Mouse (Mus musculus) midbrain, embryonic 13.5 days (tissue): ENCODE data around the gene Scube2. TPM values are rescaled to one million over a fixed set of nuclear protein-coding genes. Genes with fewer than 3 reads are reported as not detected.
A peak's percentile ranks its signal among the peaks of the same experiment; 100 is the strongest.

Experiments used
- ATAC-seq: fragments of 200-750 bp; cut with Nextera tagmentation; 2 replicates; pipeline ENCODE4 v1.8.0; 2017; ENCODE audit warnings: mild to moderate bottlenecking, moderate TSS enrichment, moderate library complexity
- H3K27ac ChIP-seq: fragments of 300-500 bp; sonication (generic); 2 replicates; pipeline ENCODE4 v1.5.1; 2015; ENCODE audit warnings: inconsistent platforms, mild to moderate bottlenecking, moderate library complexity
- H3K27me3 ChIP-seq: fragments of 300-500 bp; sonication (generic); 2 replicates; pipeline ENCODE4 v1.6.1; 2015; ENCODE audit warnings: mild to moderate bottlenecking, inconsistent platforms
- H3K36me3 ChIP-seq: fragments of 300-500 bp; sonication (generic); 2 replicates; pipeline ENCODE4 v1.6.1; 2015; ENCODE audit warnings: mild to moderate bottlenecking, inconsistent platforms
- H3K4me1 ChIP-seq: fragments of 300-500 bp; sonication (generic); replicated peaks from 2 replicates; pipeline ENCODE4 v1.6.1; 2015; ENCODE audit warnings: inconsistent platforms
- H3K4me2 ChIP-seq: fragments of 300-500 bp; sonication (generic); replicated peaks from 2 replicates; pipeline ENCODE4 v1.6.1; 2015; ENCODE audit warnings: moderate library complexity, mild to moderate bottlenecking, inconsistent platforms
- H3K4me3 ChIP-seq: fragments of 300-500 bp; sonication (generic); replicated peaks from 2 replicates; pipeline ENCODE4 v1.5.1; 2015; ENCODE audit warnings: mild to moderate bottlenecking, inconsistent platforms
- H3K9ac ChIP-seq: fragments of 300-500 bp; sonication (generic); replicated peaks from 2 replicates; pipeline ENCODE4 v1.6.1; 2015; ENCODE audit warnings: mild to moderate bottlenecking, inconsistent platforms
- H3K9me3 ChIP-seq: fragments of 300-500 bp; sonication (generic); 2 replicates; pipeline ENCODE4 v1.6.1; 2016; ENCODE audit warnings: mild to moderate bottlenecking, inconsistent platforms
- WGBS: fragments of 180-500 bp; shearing (Covaris S2); methylation state at CpG from one replicate; pipeline ENCODE4 v1.1.7; 2015; 5-methylcytosine and 5-hydroxymethylcytosine counted together
- polyA plus RNA-seq: library from polyadenylated mRNA; unstranded; fragments of >200 nt; fragmentation: Nextera tagmentation; extraction: Ambion mirVana; gene quantifications from 2 replicates; pipeline ENCODE4 v1.2.1, GENCODE M21; 2015

Scube2 gene
- polyA plus RNA-seq: 1.5 and 1.7 TPM in 2 replicates

DNA sequence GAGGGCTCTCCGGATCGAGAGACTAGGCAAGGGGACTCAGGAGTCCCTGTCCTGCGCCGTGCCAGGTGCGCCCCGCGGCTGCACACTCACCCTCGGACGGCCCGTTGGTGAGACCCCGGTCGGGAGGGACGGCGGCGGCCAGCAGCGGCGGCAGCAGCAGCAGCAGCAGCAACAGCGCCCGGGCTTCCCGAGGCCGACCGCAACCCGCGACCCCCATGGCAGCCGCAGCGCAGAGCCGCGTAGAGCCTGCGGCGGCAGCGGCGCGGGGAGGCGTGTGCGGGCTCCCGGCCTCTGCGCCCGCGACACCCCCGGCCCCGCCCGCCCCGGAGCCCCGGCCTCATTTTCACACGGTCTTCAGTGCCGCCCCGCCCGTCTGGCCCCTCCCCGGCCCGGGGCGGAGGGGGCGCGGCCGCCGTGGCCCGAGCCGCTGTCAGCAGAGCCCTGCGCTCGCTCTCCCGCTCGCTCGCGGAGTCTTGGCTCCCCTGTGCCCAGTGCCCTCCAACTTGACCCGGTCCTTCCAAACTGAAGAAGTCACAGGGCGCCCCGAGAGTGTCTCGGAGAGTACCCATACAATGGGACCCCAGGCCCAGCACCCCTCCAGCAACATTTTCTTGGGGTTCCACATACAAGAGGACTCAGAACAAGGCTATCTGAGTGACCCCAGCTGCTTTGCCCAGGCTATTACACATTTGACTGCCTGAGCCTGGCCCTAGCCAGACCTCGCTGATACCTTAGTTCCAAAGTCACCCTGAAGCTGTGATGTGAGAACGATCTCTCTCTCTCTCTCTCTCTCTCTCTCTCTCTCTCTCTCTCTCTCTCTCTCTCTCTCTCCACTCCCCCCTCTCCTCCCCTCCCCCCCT is at the start of gene Scube2:
Gene Scube2, minus strand, starts transcription at position 310 of the 860 bp plus-strand sequence.
- Histone ChIP-seq H3K4me1 (peaks cover 20% of the 10 kb centered on the region), H3K4me3 (peak within 1 kb of the TSS; percentile 65), H3K36me3 (no peaks in the 10 kb centered on the region), H3K4me2 (peak within 1 kb of the TSS; percentile 91), H3K27me3 (peaks cover 41% of the 10 kb centered on the region), H3K9ac (peak within 1 kb of the TSS; percentile 75), H3K9me3 (no peaks in the 10 kb centered on the region), H3K27ac (no peak within 1 kb of the TSS)
- peak; percentile 82 for ATAC-seq
- 1% methylated on average over 41 of the region's 69 CpGs for WGBS

DNA sequence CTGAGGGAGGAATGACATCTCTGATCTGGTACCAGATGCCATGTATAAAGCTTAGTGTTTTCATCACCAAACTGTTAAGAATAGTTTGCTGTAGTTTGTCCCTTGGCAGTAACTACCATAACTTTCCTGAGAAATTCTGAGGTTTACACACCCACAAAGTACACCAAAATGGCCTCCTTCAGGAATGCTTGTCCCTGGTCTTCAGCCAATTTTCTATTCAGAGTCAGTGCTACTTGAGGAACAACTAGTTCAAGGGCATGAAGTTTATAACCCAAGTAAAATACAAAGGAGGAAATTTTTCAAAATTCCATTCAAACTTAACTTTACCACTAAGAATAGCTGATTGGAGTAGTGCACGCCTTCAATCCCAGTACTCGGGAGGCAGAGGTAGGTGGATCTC is 40.7 kb upstream of the Scube2 start:
- peaks cover 91% of the 10 kb centered on the region for H3K36me3 ChIP-seq
- H3K4me2 ChIP-seq: no peak overlapping the region
- H3K27me3 ChIP-seq: no peaks in the 10 kb centered on the region
- ATAC-seq: no peak
- 94% methylated on average over 2 of the region's 2 CpGs for WGBS
- H3K9ac ChIP-seq: no peak overlapping the region
- no peak overlapping the region for H3K27ac ChIP-seq
- H3K4me3 ChIP-seq: no peak overlapping the region
- H3K9me3 ChIP-seq: no peaks in the 10 kb centered on the region
- no peaks in the 10 kb centered on the region for H3K4me1 ChIP-seq

DNA sequence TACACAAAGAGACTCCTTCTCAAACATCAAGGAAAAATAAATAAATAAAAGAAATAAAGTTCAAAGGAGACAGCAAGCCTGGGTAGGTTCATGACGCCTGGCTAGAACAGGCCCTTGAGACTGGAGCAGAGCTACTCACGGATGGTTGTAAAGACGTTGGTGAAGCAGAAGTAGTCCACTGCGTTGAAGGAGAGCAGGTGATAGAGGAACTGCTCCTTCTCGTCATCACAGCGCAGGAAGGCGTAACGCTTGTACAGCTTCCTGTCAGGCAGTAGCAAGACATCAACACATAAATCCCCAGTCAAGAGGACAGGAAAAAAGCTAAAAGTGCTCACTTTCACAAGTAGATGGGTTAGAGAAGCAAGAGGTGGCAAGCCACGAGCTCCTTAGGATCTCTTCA is 35.4 kb upstream of the Scube2 start:
- ATAC-seq: no peak
- Histone ChIP-seq H3K27ac (no peak overlapping the region), H3K4me2 (no peak overlapping the region), H3K9ac (no peak overlapping the region), H3K4me3 (no peak overlapping the region), H3K4me1 (no peaks in the 10 kb centered on the region), H3K9me3 (no peaks in the 10 kb centered on the region), H3K36me3 (peaks cover 98% of the 10 kb centered on the region), H3K27me3 (no peaks in the 10 kb centered on the region)
- 90% methylated on average over 9 of the region's 9 CpGs for WGBS

- no peaks in the 10 kb centered on the region for H3K4me1 ChIP-seq
- H3K4me3 ChIP-seq: no peak overlapping the region
- no peak overlapping the region for H3K9ac ChIP-seq
- H3K9me3 ChIP-seq: no peaks in the 10 kb centered on the region
- H3K27ac ChIP-seq: no peak overlapping the region
- ATAC-seq: no peak
- H3K36me3 ChIP-seq: peaks cover 99% of the 10 kb centered on the region
- H3K27me3 ChIP-seq: no peaks in the 10 kb centered on the region
- no peak overlapping the region for H3K4me2 ChIP-seq
These were observed 33.4 kb upstream of the Scube2 start for GRCm38 (mm10) chr7:109898911-109899310.

DNA sequence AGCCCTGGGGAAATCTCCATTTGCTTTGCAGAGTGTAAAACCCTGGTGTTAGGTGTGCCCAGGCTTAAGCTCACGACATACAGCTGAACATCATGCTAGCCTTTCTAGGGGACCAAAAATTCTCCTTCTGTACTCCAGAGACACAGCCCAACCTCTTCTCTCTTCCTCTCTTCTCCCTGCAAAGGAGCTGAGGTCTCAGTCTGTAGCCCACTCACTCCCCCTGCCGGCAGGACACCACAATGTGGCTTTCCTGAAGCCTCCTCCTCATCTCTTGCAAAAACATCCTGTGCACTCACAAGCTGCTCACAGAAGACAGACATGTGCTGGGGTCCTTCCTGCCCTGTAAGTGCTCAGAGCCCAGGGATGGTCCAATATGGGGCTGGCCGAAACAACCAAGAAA is 27.1 kb upstream of the Scube2 start:
- Histone ChIP-seq H3K9me3 (no peaks in the 10 kb centered on the region), H3K9ac (no peak overlapping the region), H3K36me3 (peaks cover 68% of the 10 kb centered on the region), H3K27ac (no peak overlapping the region), H3K4me3 (no peak overlapping the region), H3K4me2 (no peak overlapping the region), H3K4me1 (no peaks in the 10 kb centered on the region), H3K27me3 (no peaks in the 10 kb centered on the region)
- ATAC-seq: peak; percentile 69
- 39% methylated on average over 3 of the region's 3 CpGs for WGBS

DNA sequence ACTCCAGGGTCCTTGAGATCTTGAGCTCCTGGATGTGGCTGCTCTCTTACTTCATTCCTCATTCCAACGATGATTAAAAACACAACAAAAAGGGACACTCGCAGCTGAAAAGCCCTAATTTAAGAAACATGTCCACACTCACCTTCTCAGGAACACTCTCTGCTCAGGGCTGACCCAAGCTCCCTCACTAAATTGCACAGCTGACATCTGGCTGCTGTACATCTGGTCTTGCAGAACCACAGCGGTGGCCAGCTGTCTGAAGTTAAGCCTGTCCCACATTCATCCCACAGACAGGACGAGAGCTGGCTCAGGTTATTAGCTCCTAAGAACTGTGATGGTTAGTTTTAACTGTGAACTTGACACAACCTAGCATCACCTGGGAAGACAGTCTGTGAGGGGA is 26.3 kb upstream of the Scube2 start:
- no peaks in the 10 kb centered on the region for H3K27me3 ChIP-seq
- ATAC-seq: no peak
- 95% methylated on average over 4 of the region's 4 CpGs for WGBS

DNA sequence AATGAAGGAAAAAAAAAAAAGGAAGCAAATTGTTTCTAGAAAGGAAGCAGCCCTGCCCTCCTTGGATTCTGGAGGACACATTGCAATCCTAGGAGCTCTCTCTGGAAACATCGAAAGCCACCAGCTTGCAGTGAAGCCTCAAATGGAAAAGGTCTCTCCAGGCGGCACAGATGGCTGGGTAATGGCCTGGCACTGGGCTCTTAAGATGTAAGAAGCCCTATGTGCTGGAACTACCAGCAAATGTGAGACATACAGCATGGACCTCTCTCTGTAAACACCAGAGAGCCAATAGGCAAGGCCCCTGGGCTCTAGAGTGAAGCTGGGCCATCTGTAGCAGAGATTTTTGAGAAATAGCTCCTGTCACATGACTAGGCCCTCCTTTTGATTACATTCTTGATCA is 24.8 kb upstream of the Scube2 start:
- no peak overlapping the region for H3K4me3 ChIP-seq
- H3K36me3 ChIP-seq: peaks cover 55% of the 10 kb centered on the region
- H3K27me3 ChIP-seq: no peaks in the 10 kb centered on the region
- no peak overlapping the region for H3K9ac ChIP-seq
- ATAC-seq: no peak
- H3K4me2 ChIP-seq: no peak overlapping the region
- no peaks in the 10 kb centered on the region for H3K4me1 ChIP-seq
- H3K9me3 ChIP-seq: no peaks in the 10 kb centered on the region
- 98% methylated on average over 2 of the region's 2 CpGs for WGBS
- H3K27ac ChIP-seq: no peak overlapping the region

More for the DNA sequence above, 26.3 kb upstream of the Scube2 start:
- no peaks in the 10 kb centered on the region for H3K4me1 ChIP-seq
- no peak overlapping the region for H3K9ac ChIP-seq
- no peak overlapping the region for H3K27ac ChIP-seq
- no peak overlapping the region for H3K4me2 ChIP-seq
- peaks cover 67% of the 10 kb centered on the region for H3K36me3 ChIP-seq
- H3K4me3 ChIP-seq: no peak overlapping the region
- no peaks in the 10 kb centered on the region for H3K9me3 ChIP-seq

DNA sequence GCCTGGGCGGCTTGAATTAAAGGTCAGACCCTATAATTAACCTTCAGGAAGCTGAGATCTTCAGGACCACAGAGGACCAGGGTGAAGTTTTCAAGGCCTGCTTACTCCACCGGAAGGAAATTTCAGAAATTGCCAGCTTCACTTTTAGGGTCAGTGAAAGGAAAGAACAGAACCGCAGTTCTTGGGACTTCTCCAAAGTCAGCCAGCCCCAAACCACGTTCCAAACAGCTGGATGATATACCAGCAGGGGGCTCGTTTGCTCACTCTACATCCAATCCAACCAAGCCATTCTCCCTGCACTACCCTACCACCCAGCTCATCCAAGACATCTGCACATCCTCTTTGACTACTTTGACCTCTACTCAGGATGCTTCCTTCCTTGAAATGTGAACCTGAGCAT is 23.8 kb upstream of the Scube2 start:
- H3K9me3 ChIP-seq: no peaks in the 10 kb centered on the region
- no peak overlapping the region for H3K4me3 ChIP-seq
- H3K4me1 ChIP-seq: no peaks in the 10 kb centered on the region
- H3K4me2 ChIP-seq: no peak overlapping the region
- no peaks in the 10 kb centered on the region for H3K27me3 ChIP-seq
- H3K36me3 ChIP-seq: peaks cover 45% of the 10 kb centered on the region
- ATAC-seq: no peak
- H3K27ac ChIP-seq: no peak overlapping the region
- 85% methylated on average over 5 of the region's 5 CpGs for WGBS
- no peak overlapping the region for H3K9ac ChIP-seq

DNA sequence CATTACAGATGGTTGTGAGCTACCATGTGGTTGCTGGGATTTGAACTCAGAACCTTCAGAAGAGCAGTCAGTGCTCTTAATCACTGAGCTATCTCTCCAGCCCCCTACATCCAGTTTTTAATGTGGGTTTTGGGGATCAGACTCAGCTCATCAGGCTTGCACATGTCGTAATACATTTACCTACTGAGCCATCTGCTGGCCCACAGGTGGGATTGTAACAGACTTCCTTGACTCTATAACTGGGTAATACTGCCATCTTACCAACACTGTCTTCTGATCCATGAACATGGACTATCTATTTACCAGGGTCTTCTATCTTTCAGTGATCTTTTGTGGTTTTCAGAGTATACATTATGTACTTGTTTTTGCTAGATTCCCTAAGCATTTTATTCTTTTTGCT is 20.8 kb upstream of the Scube2 start:
- 89% methylated on average over 1 of the region's 1 CpGs for WGBS
- Histone ChIP-seq H3K4me1 (no peaks in the 10 kb centered on the region), H3K4me3 (no peak overlapping the region), H3K27ac (no peak overlapping the region), H3K27me3 (no peaks in the 10 kb centered on the region), H3K9me3 (no peaks in the 10 kb centered on the region), H3K9ac (no peak overlapping the region), H3K4me2 (no peak overlapping the region), H3K36me3 (peaks cover 24% of the 10 kb centered on the region)
- no peak for ATAC-seq

- ATAC-seq: no peak
- Histone ChIP-seq H3K4me3 (no peak overlapping the region), H3K9ac (no peak overlapping the region), H3K4me1 (no peaks in the 10 kb centered on the region), H3K4me2 (no peak overlapping the region), H3K27ac (no peak overlapping the region), H3K9me3 (no peaks in the 10 kb centered on the region), H3K27me3 (no peaks in the 10 kb centered on the region), H3K36me3 (peaks cover 9% of the 10 kb centered on the region)
- WGBS: 96% methylated on average over 2 of the region's 2 CpGs
These were observed 17.1 kb upstream of the Scube2 start for GRCm38 (mm10) chr7:109882574-109882973.

GRCm38 (mm10) chr7:109881561-109882099 is 16.2 kb upstream of the Scube2 start:
- H3K27me3 ChIP-seq: no peaks in the 10 kb centered on the region
- ATAC-seq: no peak
- whole genome bisulfite sequencing: 43% methylated on average over 2 of the region's 2 CpGs

DNA sequence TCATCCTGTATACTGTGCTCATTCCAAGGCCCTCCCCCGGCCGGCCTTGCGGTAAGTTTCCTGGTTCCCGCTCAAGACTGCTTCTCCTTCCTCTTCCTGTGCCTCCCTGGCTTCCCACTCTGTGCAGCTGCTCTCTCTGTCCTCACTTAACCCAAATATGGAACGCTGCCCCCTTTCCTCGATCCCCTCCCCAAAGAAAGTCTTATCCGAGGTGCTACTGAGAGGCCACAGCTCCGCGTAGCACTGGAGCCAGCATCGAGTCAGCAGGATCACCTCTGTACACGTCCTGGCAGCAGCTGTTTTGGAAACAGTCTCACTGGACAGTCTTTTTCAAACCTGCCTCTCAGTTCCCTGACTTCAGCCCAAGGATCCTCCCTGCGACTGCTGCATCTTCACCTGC is 13.7 kb upstream of the Scube2 start:
- no peaks in the 10 kb centered on the region for H3K9me3 ChIP-seq
- no peak for ATAC-seq
- WGBS: 62% methylated on average over 12 of the region's 12 CpGs
- peaks cover 5% of the 10 kb centered on the region; the same call in 1 of the 2 replicates for H3K4me1 ChIP-seq
- H3K4me3 ChIP-seq: no peak overlapping the region
- no peaks in the 10 kb centered on the region for H3K36me3 ChIP-seq
- no peaks in the 10 kb centered on the region for H3K27me3 ChIP-seq
- no peak overlapping the region for H3K27ac ChIP-seq
- H3K4me2 ChIP-seq: no peak overlapping the region
- H3K9ac ChIP-seq: no peak overlapping the region

More at GRCm38 (mm10) chr7:109881561-109882099, 16.2 kb upstream of the Scube2 start:
- H3K4me1 ChIP-seq: no peaks in the 10 kb centered on the region
- H3K4me3 ChIP-seq: no peak overlapping the region
- no peaks in the 10 kb centered on the region for H3K9me3 ChIP-seq
- no peak overlapping the region for H3K4me2 ChIP-seq
- H3K36me3 ChIP-seq: peaks cover under 1% of the 10 kb centered on the region
- H3K9ac ChIP-seq: no peak overlapping the region
- H3K27ac ChIP-seq: no peak overlapping the region
